ENCODE assay signal across 16 mouse cellular contexts in the genomic region with DNA sequence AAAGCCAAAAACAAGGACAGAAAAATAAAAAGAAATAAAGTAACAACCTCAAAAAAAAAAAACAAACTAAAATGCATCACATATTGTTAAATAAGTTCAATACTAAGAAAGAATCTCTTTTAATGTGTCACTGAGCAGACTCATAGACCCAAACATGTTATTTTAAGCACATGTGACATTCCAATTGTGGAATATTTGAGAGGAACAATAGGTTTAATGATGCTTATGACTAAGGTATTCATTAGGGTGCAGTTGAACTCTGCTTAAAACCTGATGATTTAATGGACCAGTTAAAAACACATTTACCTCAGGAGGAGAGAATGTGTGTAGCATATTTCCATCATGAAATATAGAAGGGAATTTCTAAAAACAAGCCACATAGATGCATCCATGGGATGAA.
"Had no signal": no experiment of that assay in that cellular context is flagged by ENCODE, and none has a peak within 500 bp of the region (broad histone marks: within the 10 kb centered on the region; RNA-seq: fewer than 3 reads in every experiment).

No protein-coding gene starts in this region.

- H3K4me2 ChIP-seq: neural tube, embryonic 12.5 days; neural tube, embryonic 13.5 days; neural tube, embryonic 15.5 days; stomach, embryonic 15.5 days had no signal

- H3K27ac ChIP-seq: neural tube, embryonic 12.5 days; neural tube, embryonic 13.5 days; neural tube, embryonic 15.5 days; stomach, embryonic 15.5 days; stomach, postnatal 0 days had no signal

- H3K36me3 ChIP-seq: neural tube, embryonic 12.5 days; neural tube, embryonic 13.5 days; neural tube, embryonic 15.5 days; stomach, embryonic 15.5 days had no signal

- H3K4me1 ChIP-seq: neural tube, embryonic 12.5 days; neural tube, embryonic 13.5 days; neural tube, embryonic 15.5 days; stomach, embryonic 15.5 days had no signal

- H3K9ac ChIP-seq: neural tube, embryonic 12.5 days; neural tube, embryonic 13.5 days; neural tube, embryonic 15.5 days; stomach, embryonic 15.5 days had no signal

- H3K27me3 ChIP-seq: neural tube, embryonic 12.5 days; neural tube, embryonic 13.5 days; neural tube, embryonic 15.5 days; stomach, embryonic 15.5 days had no signal

- DNase-seq: right cerebral cortex, adult 18-20 months; right cerebral cortex, postnatal 14 days; right cerebral cortex, postnatal 25 days; right cerebral cortex, postnatal 4 days; spleen, adult 18-20 months; thymus, adult 18-20 months; thymus, adult 2 months; thymus, postnatal 14 days; thymus, postnatal 25 days; thymus, postnatal 36 days; thymus, postnatal 4 days had no signal

- H3K4me3 ChIP-seq: neural tube, embryonic 12.5 days; neural tube, embryonic 13.5 days; neural tube, embryonic 15.5 days; stomach, embryonic 15.5 days had no signal

- H3K9me3 ChIP-seq: neural tube, embryonic 12.5 days; neural tube, embryonic 13.5 days; neural tube, embryonic 15.5 days; stomach, embryonic 15.5 days had no signal
